Comparison of ENCODE assay signal across 10 mouse cellular contexts in the genomic region with DNA sequence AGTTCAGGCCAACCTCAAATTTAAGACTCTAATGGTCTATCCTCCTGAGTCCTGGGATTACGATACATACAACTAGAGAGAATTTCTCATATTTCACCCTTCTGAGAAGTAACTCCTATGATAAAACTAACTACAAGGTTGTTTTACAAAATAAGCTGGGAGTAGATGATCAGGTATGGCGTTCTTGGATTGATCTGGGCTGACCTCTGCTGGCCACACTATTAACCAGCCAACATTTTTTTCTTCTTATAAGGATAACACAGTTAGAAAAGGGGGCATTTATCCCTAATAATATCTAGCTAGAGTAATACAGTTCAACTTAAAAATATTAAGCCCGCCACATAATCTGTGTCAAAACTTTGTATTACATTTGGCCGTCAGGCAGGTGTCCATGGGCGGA. TPM values are rescaled to one million over a fixed set of nuclear protein-coding genes. Genes with fewer than 3 reads are reported as not detected.
A peak's percentile ranks its signal among the peaks of the same experiment; 100 is the strongest.
DNase-seq lines count a peak whose midpoint lies in the region; ATAC-seq lines count a peak whose summit lies in the region.
"Had no signal": no experiment of that assay in that cellular context is flagged by ENCODE, and none has a peak within 500 bp of the region (broad histone marks: within the 10 kb centered on the region; RNA-seq: fewer than 3 reads in every experiment).

No protein-coding gene starts in this region.

- no peaks in the 10 kb centered on the region for H3K9me3 ChIP-seq in kidney, embryonic 15.5 days (replicated peaks)
- H3K9me3 ChIP-seq: forebrain, embryonic 15.5 days; limb, embryonic 13.5 days had no signal

- ATAC-seq in kidney, embryonic 15.5 days (replicated peaks; ENCODE audit: low FRiP score) = no peak
- no peak for ATAC-seq in frontal cortex, adult (ENCODE audit: low TSS enrichment)
- ATAC-seq: forebrain, embryonic 15.5 days had no signal

- DNase-seq in kidney, adult 9 months = peak; percentile 45
- peak; percentile 38 for DNase-seq in NIH3T3 (ENCODE audit: low read depth)
- DNase-seq in cerebellum, postnatal 14 days = peak; percentile 70 to 73
- peak; percentile 2 for DNase-seq in lung, postnatal 25 days (ENCODE audit: low spot score)
- DNase-seq in T-cell, adult 2 months (ENCODE audit: low spot score) = no peak
- DNase-seq in right cerebral cortex, postnatal 25 days = no peak

- no peaks in the 10 kb centered on the region for H3K27me3 ChIP-seq in kidney, embryonic 15.5 days
- H3K27me3 ChIP-seq: forebrain, embryonic 15.5 days; limb, embryonic 13.5 days had no signal

- 69% methylated on average over 5 of the region's 5 CpGs for WGBS in kidney, embryonic 15.5 days

- no peak overlapping the region for H3K9ac ChIP-seq in kidney, embryonic 15.5 days
- H3K9ac ChIP-seq: forebrain, embryonic 15.5 days; limb, embryonic 13.5 days had no signal

- no peaks in the 10 kb centered on the region for H3K36me3 ChIP-seq in kidney, embryonic 15.5 days
- H3K36me3 ChIP-seq: forebrain, embryonic 15.5 days; limb, embryonic 13.5 days had no signal

- no peaks in the 10 kb centered on the region for H3K4me1 ChIP-seq in kidney, embryonic 15.5 days
- H3K4me1 ChIP-seq: forebrain, embryonic 15.5 days; limb, embryonic 13.5 days had no signal

- no peak overlapping the region for H3K4me3 ChIP-seq in kidney, embryonic 15.5 days (replicated peaks)
- H3K4me3 ChIP-seq: forebrain, embryonic 15.5 days; limb, embryonic 13.5 days had no signal

- no peak overlapping the region for H3K4me2 ChIP-seq in kidney, embryonic 15.5 days
- H3K4me2 ChIP-seq: forebrain, embryonic 15.5 days; limb, embryonic 13.5 days had no signal

- H3K27ac ChIP-seq in kidney, embryonic 15.5 days = no peak overlapping the region
- H3K27ac ChIP-seq: forebrain, embryonic 15.5 days; limb, embryonic 13.5 days had no signal

RNA-seq across cellular contexts. Expression of gene Colq, which starts 13.8 kb away (rescaled TPM):
- 2.5 and 2.8 TPM in 2 replicates for polyA plus RNA-seq in kidney, embryonic 15.5 days (2015; fragmentation: Nextera tagmentation; extraction: Ambion mirVana)
- polyA plus RNA-seq: forebrain, embryonic 15.5 days had no signal

RNA-seq across cellular contexts. Expression of gene Gm49387, which starts 35.8 kb away (rescaled TPM):
- polyA plus RNA-seq in kidney, embryonic 15.5 days (2015; fragmentation: Nextera tagmentation; extraction: Ambion mirVana) = 2.7 and 3.2 TPM in 2 replicates

RNA-seq across cellular contexts. Expression of gene Btd, which starts 35.9 kb away (rescaled TPM):
- polyA plus RNA-seq in kidney, embryonic 15.5 days (2015; fragmentation: Nextera tagmentation; extraction: Ambion mirVana) = 36.4 and 39.4 TPM in 2 replicates

RNA-seq across cellular contexts. Expression of gene Hacl1, which starts 36.2 kb away (rescaled TPM):
- polyA plus RNA-seq in kidney, embryonic 15.5 days (2015; fragmentation: Nextera tagmentation; extraction: Ambion mirVana) = 20.3 and 24.4 TPM in 2 replicates

Comparison
In these comparisons a context has a peak if more than half of its experiments do, and no peak if none do; other contexts are left out.
1. DNase-seq: peak in kidney, adult 9 months (single experiment), NIH3T3 (single experiment), cerebellum, postnatal 14 days (2 of 2) and lung, postnatal 25 days (single experiment); none in T-cell, adult 2 months (single experiment) and right cerebral cortex, postnatal 25 days (single experiment).